Mouse (Mus musculus) kidney, adult 2 months (tissue): Measurements from ENCODE around the gene Rgmb. TPM values are rescaled to one million over a fixed set of nuclear protein-coding genes. Genes with fewer than 3 reads are reported as not detected.

Experiments
- DNase-seq: peaks from one replicate; pipeline ENCODE4 v3.0.0; 2021
- H3K27ac ChIP-seq: fragments of 200-500 bp; 2 replicates; pipeline ENCODE4 v1.5.1; 2012; ENCODE audit warnings: low read depth, low read length, control low read depth, inconsistent platforms; ENCODE audit not compliant: insufficient read depth
- H3K27me3 ChIP-seq: fragments of 200-500 bp; replicated peaks from 2 replicates; pipeline ENCODE4 v1.6.1; 2012; ENCODE audit warnings: mild to moderate bottlenecking, moderate library complexity, low read length, inconsistent platforms; ENCODE audit not compliant: control insufficient read depth, insufficient read depth
- H3K36me3 ChIP-seq: fragments of 200-500 bp; 2 replicates; pipeline ENCODE4 v1.6.1; 2012; ENCODE audit warnings: mild to moderate bottlenecking, moderate library complexity, low read length, inconsistent platforms; ENCODE audit not compliant: control insufficient read depth, insufficient read depth
- H3K4me1 ChIP-seq: fragments of 200-500 bp; 2 replicates; pipeline ENCODE4 v1.6.1; 2011; ENCODE audit warnings: low read length; ENCODE audit not compliant: control insufficient read depth, insufficient read depth
- H3K4me3 ChIP-seq: fragments of 200-500 bp; 2 replicates; pipeline ENCODE4 v1.5.1; 2011; ENCODE audit warnings: mild to moderate bottlenecking, low read depth, low read length, control low read depth; ENCODE audit not compliant: insufficient read depth
- CTCF ChIP-seq: fragments of 200-500 bp; conservative IDR thresholded peaks from 2 replicates; pipeline ENCODE4 v1.5.1; 2011; ENCODE audit warnings: low read depth, mild to moderate bottlenecking, control low read depth, low read length, moderate library complexity, mixed read lengths; ENCODE audit not compliant: insufficient read depth, insufficient read length
- POLR2A ChIP-seq: fragments of 200-500 bp; IDR thresholded peaks from one replicate; pipeline ENCODE4 v1.6.1; 2011; ENCODE audit warnings: low read depth, low read length, control low read depth
- WGBS: fragments of 180-500 bp; shearing (Covaris S2); methylation state at CpG from one replicate; pipeline ENCODE4 v1.1.7; 2018; 5-methylcytosine and 5-hydroxymethylcytosine counted together
- polyA plus RNA-seq: library from polyadenylated mRNA; depleted of rRNA; stranded (reverse); fragments of >200 nt; gene quantifications from 2 replicates; pipeline ENCODE4 v1.2.3, GENCODE M21; 2012

Gene Rgmb
- polyA plus RNA-seq, 1 experiment = 13.8 TPM

GRCm38 (mm10) chr17:15807295-15807984 lies 23.4 kb downstream of the Rgmb start:
- Histone ChIP-seq H3K27ac (no peak overlapping the region), H3K27me3 (no peaks in the 10 kb centered on the region), H3K36me3 (no peaks in the 10 kb centered on the region), H3K4me3 (no peak overlapping the region), H3K4me1 (peaks cover 5% of the 10 kb centered on the region; the same call in 1 of the 2 replicates)
- DNase-seq = no peak
- 86% methylated on average over 23 of the region's 23 CpGs for WGBS
- TF ChIP-seq CTCF = no peak
- TF ChIP-seq POLR2A = no peak

DNA sequence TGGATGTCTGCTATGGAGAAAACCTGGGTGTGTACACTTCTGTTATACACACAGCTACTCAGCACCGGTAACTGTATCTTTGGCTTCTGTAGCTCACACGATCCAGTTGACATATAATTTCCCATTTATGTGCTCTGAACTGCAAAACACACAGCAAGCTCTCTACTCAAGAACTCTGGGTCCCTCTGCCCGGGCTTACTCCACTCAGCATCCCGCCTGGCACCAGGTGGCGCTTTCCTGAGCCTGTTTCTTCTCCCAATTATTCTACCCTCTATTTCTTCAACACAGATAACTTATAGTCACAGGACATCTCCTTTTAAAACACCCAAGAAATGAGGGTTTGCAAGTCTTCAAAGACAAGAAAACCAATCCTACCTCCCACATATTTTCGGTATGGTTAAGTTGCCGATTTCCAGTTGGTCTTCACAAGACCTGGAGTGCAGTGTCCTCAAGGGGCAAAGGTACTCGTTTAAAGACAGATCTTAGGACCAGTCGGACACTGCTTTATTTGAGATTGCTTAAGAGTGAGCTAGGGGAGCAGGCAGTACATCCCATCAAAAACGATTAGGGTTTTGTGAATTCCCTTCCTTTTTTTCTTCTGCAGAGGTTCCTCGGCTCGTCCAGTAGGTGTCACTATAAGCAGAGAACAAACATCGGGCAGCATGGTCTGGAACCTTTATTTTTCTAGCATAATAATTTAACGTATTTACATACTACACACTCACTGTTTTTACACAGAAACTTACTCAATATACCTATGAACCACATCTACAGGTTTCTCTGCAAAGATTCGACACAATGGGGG lies 26.6 kb downstream of the Rgmb start:
- H3K4me3 ChIP-seq = no peak overlapping the region
- no peaks in the 10 kb centered on the region for H3K36me3 ChIP-seq
- DNase-seq = peak; percentile 41
- H3K27me3 ChIP-seq = no peaks in the 10 kb centered on the region
- peak; percentile 54 for TF ChIP-seq CTCF
- no peak for TF ChIP-seq POLR2A
- H3K4me1 ChIP-seq = peaks cover 4% of the 10 kb centered on the region; the same call in 1 of the 2 replicates
- H3K27ac ChIP-seq = no peak overlapping the region
- WGBS = 34% methylated on average over 15 of the region's 15 CpGs

GRCm38 (mm10) chr17:15799195-15799793 lies 31.5 kb downstream of the Rgmb start:
- 67% methylated on average over 3 of the region's 3 CpGs for WGBS
- no peak for DNase-seq
- no peaks in the 10 kb centered on the region; the same call in 1 of the 2 replicates for H3K4me1 ChIP-seq
- no peak overlapping the region for H3K4me3 ChIP-seq
- H3K27ac ChIP-seq = no peak overlapping the region
- no peaks in the 10 kb centered on the region for H3K36me3 ChIP-seq
- no peaks in the 10 kb centered on the region for H3K27me3 ChIP-seq
- TF ChIP-seq POLR2A = no peak
- TF ChIP-seq CTCF = no peak

DNA sequence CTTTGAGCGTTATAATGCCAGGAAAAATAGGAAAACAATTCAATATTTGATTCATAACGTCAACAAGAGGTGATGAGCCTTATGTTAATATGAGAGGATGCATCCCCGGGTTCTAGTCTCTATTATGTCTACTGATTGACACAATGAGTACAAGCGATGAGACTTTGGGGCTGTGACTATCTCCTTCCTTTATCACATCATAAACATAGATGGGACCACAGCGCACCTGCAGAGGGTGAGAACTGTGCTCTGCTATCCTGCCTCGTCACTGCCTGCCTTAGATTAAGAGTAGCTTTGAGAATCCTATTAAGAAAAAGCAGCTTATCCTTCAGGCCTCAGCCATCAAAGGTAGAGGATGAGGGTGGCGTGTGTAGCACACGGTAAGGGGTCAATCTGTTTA lies 40.1 kb downstream of the Rgmb start:
- TF ChIP-seq POLR2A = no peak
- no peak for TF ChIP-seq CTCF
- H3K27me3 ChIP-seq = no peaks in the 10 kb centered on the region
- no peaks in the 10 kb centered on the region for H3K4me1 ChIP-seq
- no peak for DNase-seq
- H3K36me3 ChIP-seq = no peaks in the 10 kb centered on the region
- no peak overlapping the region for H3K27ac ChIP-seq
- WGBS = 91% methylated on average over 8 of the region's 8 CpGs
- H3K4me3 ChIP-seq = no peak overlapping the region

DNA sequence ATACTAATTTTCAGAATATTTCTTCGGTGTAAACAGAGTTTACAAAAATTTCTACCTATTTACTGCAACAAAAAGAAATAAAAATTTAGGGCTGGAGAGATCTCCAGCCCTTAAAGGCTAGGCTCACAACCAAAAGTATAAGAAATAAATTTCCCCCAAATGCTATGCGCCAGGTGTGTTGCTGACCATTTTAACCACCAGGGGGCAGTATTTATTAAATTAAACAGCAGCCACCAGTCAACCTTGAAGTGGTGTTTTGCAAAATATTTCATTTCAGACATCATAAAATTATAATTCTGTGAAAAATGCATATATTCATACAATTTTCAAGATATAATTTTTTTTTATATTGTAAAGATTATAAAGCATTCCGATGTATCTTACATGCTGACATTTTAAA lies 43.8 kb downstream of the Rgmb start:
- TF ChIP-seq POLR2A = no peak
- TF ChIP-seq CTCF = no peak
- Histone ChIP-seq H3K27ac (no peak overlapping the region), H3K36me3 (no peaks in the 10 kb centered on the region), H3K27me3 (no peaks in the 10 kb centered on the region), H3K4me3 (no peak overlapping the region), H3K4me1 (no peaks in the 10 kb centered on the region)
- WGBS = 26% methylated on average over 3 of the region's 3 CpGs
- DNase-seq = peak; percentile 33

DNA sequence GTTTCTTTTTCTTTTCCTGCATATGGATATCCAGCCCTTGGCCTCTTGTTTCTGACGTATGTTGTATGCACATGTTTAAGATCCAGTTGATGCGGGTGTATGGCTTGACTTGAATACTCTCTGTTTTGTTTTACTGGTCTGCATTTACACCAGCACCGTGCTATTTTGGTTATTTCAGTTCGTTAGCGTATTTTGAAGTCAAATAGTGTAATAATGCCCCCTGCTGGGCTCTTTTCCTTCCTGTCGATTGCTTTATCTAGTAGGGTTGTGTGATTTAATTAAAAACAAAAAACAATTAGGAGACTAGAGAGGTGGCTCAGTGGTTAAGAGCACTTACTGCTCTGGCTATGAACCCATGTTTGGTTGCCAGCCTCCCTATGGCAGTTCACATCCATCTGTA lies 52.9 kb downstream of the Rgmb start:
- WGBS = 82% methylated on average over 6 of the region's 6 CpGs
- no peaks in the 10 kb centered on the region for H3K36me3 ChIP-seq
- TF ChIP-seq POLR2A (no peak), CTCF (no peak)
- DNase-seq = peak; percentile 13
- H3K27ac ChIP-seq = no peak overlapping the region
- no peaks in the 10 kb centered on the region for H3K4me1 ChIP-seq
- no peaks in the 10 kb centered on the region for H3K27me3 ChIP-seq
- H3K4me3 ChIP-seq = no peak overlapping the region

- Histone ChIP-seq H3K4me3 (no peak overlapping the region), H3K27me3 (no peaks in the 10 kb centered on the region), H3K4me1 (no peaks in the 10 kb centered on the region), H3K36me3 (no peaks in the 10 kb centered on the region; the same call in 1 of the 2 replicates), H3K27ac (no peak overlapping the region)
- no peak for TF ChIP-seq CTCF
- no peak for TF ChIP-seq POLR2A
- WGBS = 74% methylated on average over 5 of the region's 5 CpGs
- DNase-seq = no peak
Measured at GRCm38 (mm10) chr17:15776349-15776748, 54.5 kb downstream of the Rgmb start.
